Mouse (Mus musculus) urinary bladder, postnatal 36 days (tissue): ENCODE measurements around the gene Rpl28.

ENCODE experiments used
- DNase-seq, 2 experiments: peaks; one replicate each; pipeline ENCODE4 v3.0.0; 2022; ENCODE audit warnings: low spot score in 2 of 2, mixed read lengths in 1 of 2

Gene Rpl28

DNA sequence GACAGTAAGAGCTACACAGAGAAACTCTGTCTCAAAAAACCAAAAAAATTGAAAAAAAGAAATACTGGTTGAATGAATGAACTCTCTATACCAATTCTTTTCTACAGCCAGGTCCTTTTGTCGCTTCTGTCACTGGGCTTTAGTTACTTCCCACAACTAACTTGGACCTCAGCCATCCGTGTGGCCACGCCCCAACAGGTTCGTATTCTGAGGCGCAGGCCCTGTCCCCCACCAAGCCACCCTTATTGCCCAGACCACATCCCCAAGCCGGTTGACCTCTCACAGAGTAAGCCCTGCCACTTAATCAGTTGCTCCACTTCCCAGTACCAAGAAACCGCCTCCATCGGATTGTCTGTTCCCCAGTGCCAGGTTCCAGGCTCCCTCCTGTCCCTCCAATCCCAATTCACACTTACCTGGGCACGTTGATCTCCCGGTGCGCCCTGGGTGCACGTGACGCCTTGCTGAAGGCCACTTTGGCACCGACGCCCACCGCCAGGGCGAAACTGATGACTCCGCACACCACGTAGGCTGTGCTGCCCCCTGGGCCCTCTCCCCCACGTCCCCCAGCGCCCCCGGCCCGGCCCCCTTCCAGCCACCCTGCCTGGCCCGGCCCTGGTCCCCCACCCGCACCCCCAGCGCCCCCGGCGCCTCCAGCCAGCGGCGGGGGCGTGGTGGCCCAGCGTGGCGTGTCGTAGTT is 43.1 kb downstream of the Rpl28 start:
- no peak for DNase-seq

DNA sequence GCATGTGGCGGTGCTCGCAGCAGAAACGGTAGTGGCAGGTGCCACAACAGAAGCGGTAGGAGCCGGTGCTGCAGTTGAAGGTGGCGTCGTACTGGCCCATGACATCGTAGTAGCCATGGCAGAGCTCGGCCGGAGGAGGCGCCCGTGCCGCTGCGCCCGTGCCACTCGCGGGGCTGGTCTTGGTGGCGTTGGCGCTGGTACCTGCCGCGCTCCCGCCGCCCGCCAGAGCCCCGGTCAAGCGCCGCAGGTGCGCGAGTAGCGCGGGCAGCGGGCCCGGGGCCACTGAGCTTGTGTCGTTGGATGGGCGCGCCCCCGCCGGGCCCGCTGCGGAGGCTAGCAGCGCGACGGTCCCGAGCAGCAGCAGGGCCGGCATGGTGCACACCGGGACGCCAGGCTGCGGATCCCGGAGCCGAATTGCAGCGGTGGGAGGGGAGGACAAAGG is 43.7 kb downstream of the Rpl28 start:
- DNase-seq = peak; percentile 45 to 63

DNA sequence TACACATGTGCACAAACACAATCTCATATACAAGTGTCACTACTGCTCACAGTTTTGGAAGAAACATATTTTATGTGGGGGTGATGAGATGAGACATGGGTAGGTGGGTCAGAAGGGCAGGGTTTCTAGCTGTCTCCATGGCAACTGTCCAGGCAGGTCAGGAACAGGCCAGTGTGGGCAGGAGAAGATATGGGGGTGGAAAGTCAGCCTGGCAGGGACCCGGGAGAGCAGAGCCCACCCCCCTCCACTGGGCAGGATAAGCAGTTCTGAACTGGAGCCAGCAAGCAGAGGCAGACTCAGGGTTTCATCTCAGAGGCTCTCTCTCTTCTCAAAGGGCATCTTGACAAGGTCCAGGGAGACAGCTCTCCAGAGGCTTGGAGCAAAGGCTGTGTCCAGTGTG is 45.0 kb downstream of the Rpl28 start:
- no peak for DNase-seq

DNA sequence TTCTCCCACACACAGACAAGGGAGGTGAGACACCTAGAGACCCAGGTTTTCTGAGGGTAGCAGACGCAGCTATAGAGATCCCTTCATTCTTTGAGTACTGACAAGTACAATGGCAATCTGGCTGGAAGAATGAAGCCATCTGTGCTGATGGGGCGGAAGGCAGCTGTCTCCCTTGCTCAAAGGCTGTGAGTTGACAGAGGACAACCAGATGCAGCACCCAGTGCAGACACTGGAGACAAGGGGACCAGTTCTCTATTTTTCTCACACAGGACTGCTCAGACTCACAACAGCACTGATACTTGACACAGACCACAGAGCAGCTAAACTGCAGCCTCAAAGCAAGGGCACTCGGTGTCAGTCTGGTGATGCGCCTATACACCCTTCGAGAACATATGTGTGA is 49.4 kb downstream of the Rpl28 start:
- DNase-seq = no peak

DNA sequence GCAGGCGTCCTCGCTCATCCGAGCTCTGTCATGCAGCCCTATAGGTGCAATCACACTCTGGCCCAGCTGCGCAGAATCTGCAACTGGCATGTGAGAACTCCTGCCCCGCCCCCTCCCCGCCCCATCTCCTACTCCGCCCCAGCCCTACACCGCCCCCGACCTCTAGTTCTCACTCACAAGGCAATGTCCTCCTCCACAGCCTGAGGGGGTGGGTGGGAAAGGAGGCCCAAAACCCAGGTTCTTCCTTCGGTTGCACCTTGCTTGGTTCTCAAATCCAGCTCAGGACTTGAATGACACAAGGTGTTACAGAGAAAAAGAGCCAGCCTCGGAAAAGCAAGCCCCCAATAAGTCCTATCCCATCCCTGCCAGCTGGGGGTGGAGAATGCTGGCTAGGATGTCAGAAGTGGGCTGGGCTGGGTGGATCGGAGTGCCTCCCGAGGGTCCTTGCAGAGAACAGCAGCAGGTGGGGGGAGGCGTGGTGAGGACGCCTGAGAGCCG is 50.0 kb downstream of the Rpl28 start:
- DNase-seq = no peak

DNA sequence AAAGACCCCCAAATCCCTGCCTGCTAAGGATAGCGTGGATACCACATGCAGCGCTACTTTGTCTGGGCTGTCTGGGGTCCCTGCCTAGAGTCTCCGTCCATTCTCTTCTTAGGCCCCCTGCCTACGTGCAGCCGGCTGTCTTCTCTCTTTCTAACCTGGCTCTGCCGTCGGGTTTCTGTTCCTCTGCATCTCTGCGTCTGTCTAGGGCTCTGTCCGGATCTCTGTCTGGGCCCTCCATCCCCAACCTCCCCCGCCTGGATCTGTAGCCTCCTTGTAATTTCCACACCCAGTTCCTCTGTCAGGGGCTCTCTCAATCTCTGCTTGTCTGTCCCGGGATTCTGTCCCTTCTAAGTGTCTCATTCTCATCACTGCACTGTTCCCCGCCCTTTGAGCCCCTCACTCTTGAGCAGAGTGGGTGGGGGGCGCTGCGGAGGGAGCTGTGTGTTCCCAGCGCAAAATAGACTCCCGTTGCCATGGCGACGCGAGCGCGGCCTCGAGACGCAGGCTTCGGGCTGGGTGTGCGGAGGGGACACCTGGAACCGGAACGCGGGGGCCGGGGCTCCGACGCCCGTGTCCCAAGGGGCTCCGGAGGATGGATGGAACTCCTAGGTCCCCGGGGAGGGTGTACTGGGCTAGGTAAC is 51.0 kb downstream of the Rpl28 start:
- no peak for DNase-seq

DNA sequence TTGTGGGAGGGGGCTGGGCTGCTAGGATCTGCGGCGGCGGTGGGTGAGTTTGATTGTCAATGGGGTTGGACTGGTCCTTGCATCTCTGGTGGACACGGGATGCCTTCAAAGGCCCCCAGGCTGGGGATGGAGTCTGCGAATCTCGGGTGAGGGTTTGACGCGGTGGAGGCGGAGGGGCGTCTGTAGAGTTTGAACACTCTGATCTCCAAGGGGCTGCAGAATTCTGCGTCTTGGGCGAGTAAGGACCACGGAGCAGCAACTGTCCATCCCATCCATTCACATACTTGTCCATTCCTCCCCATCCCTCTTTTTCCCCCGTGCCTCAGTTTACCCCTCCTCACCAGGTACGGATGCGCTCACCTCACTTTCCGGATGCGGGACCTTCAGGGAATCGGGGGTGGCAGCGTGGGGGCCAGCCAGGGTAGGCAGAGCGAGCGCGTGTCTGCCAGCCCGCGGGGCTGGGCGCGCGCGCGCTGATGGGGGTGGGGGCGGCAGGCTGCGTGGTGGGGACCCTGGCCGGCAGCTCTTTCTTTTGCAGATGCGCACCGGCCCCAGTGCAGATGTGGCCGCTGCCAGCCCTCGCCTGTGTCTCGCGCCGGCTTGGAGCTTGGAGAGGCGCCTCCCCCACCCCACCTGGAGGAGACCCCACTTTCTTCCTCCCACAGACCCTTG is 51.7 kb downstream of the Rpl28 start, which contains the start of gene Shisa7:
TSS of gene Shisa7 (minus strand) at position 452 of the 672 bp plus-strand sequence.
- DNase-seq = no peak
